Mouse (Mus musculus) midbrain, embryonic 13.5 days (tissue): ENCODE results near the gene Acot5. TPM values are rescaled to one million over a fixed set of nuclear protein-coding genes. Genes with fewer than 3 reads are reported as not detected.
"Not testable (repeated sequence)": the region's sequence is repeated elsewhere in the genome, so short reads cannot be mapped to it uniquely, and the experiment has no call there.

ENCODE experiments used
- ATAC-seq: fragments of 200-750 bp; cut with Nextera tagmentation; 2 replicates; pipeline ENCODE4 v1.8.0; 2017; ENCODE audit warnings: mild to moderate bottlenecking, moderate TSS enrichment, moderate library complexity
- H3K27ac ChIP-seq: fragments of 300-500 bp; sonication (generic); 2 replicates; pipeline ENCODE4 v1.5.1; 2015; ENCODE audit warnings: inconsistent platforms, mild to moderate bottlenecking, moderate library complexity
- H3K27me3 ChIP-seq: fragments of 300-500 bp; sonication (generic); 2 replicates; pipeline ENCODE4 v1.6.1; 2015; ENCODE audit warnings: mild to moderate bottlenecking, inconsistent platforms
- H3K36me3 ChIP-seq: fragments of 300-500 bp; sonication (generic); 2 replicates; pipeline ENCODE4 v1.6.1; 2015; ENCODE audit warnings: mild to moderate bottlenecking, inconsistent platforms
- H3K4me1 ChIP-seq: fragments of 300-500 bp; sonication (generic); replicated peaks from 2 replicates; pipeline ENCODE4 v1.6.1; 2015; ENCODE audit warnings: inconsistent platforms
- H3K4me2 ChIP-seq: fragments of 300-500 bp; sonication (generic); replicated peaks from 2 replicates; pipeline ENCODE4 v1.6.1; 2015; ENCODE audit warnings: moderate library complexity, mild to moderate bottlenecking, inconsistent platforms
- H3K4me3 ChIP-seq: fragments of 300-500 bp; sonication (generic); replicated peaks from 2 replicates; pipeline ENCODE4 v1.5.1; 2015; ENCODE audit warnings: mild to moderate bottlenecking, inconsistent platforms
- H3K9ac ChIP-seq: fragments of 300-500 bp; sonication (generic); replicated peaks from 2 replicates; pipeline ENCODE4 v1.6.1; 2015; ENCODE audit warnings: mild to moderate bottlenecking, inconsistent platforms
- H3K9me3 ChIP-seq: fragments of 300-500 bp; sonication (generic); 2 replicates; pipeline ENCODE4 v1.6.1; 2016; ENCODE audit warnings: mild to moderate bottlenecking, inconsistent platforms
- WGBS: fragments of 180-500 bp; shearing (Covaris S2); methylation state at CpG from one replicate; pipeline ENCODE4 v1.1.7; 2015; 5-methylcytosine and 5-hydroxymethylcytosine counted together
- polyA plus RNA-seq: library from polyadenylated mRNA; unstranded; fragments of >200 nt; fragmentation: Nextera tagmentation; extraction: Ambion mirVana; gene quantifications from 2 replicates; pipeline ENCODE4 v1.2.1, GENCODE M21; 2015

Gene Acot5
- polyA plus RNA-seq, 1 experiment from 2014 or later, result not detected

DNA sequence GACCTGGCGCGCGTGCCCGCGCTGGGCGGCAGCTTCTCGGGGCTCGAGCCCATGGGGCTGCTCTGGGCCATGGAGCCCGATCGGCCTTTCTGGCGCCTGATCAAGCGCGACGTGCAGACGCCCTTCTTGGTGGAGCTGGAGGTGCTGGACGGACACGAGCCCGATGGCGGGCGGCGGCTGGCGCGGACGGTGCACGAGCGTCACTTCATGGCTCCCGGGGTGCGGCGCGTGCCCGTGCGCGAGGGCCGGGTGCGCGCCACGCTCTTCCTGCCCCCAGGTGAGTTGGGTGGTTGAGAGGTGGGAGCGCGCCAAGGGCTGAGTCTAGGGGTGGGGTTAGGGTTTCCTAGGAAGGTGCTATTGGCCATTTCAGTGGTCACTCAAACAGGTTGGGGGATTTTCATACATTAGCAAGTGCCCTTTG lies 30.4 kb upstream of the Acot5 start, which contains the start of gene Gm49366:
TSS of gene Gm49366 (plus strand) at position 245 of the 421 bp plus-strand sequence.
- not testable (repeated sequence) for H3K4me1 ChIP-seq, H3K27me3 ChIP-seq, H3K36me3 ChIP-seq, H3K27ac ChIP-seq
- 4% methylated on average over 38 of the region's 39 CpGs for WGBS
- H3K4me2 ChIP-seq, result peak within 1 kb of the TSS; percentile 60
- H3K9ac ChIP-seq, result peak within 1 kb of the TSS; percentile 52
- ATAC-seq, result 0 out of 2 replicates have a peak, but pooled peaks have one; percentile 48
- peak within 1 kb of the TSS; percentile 44 for H3K4me3 ChIP-seq
- 0 out of 2 replicates have a peak, but pooled peaks cover 17% of the 10 kb centered on the region for H3K9me3 ChIP-seq

DNA sequence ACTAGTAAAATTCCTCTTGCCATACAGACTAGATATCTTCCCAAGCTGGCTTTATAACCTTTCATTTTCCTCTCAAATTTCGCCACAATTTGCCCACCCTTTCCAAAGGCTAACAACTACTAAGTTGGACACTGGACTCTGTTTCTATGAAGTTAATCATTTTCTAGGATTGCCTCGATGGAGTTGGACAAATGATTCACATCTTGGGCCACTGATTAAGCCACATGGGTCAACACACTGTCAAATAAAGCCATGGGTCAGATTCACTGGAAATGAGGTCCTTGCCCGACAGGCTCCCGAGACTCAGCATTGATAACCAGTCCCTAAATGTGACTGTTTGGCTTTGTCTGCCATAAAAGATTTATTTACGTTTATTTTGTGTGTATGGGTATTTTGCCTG lies 26.9 kb upstream of the Acot5 start:
- Histone ChIP-seq H3K4me1 (no peaks in the 10 kb centered on the region; the same call in 1 of the 2 replicates), H3K9ac (no peak overlapping the region), H3K4me2 (no peak overlapping the region), H3K27me3 (peaks cover 6% of the 10 kb centered on the region; the same call in 1 of the 2 replicates), H3K36me3 (no peaks in the 10 kb centered on the region), H3K27ac (no peak overlapping the region), H3K9me3 (0 out of 2 replicates have a peak, but pooled peaks cover 17% of the 10 kb centered on the region), H3K4me3 (no peak overlapping the region)
- no peak for ATAC-seq
- WGBS, result 91% methylated on average over 5 of the region's 5 CpGs

GRCm38 (mm10) chr12:84044045-84044444 lies 25.1 kb upstream of the Acot5 start:
- no peak overlapping the region for H3K4me2 ChIP-seq
- H3K9ac ChIP-seq, result no peak overlapping the region
- H3K9me3 ChIP-seq, result peaks cover 21% of the 10 kb centered on the region; the same call in 1 of the 2 replicates
- H3K27ac ChIP-seq, result no peak overlapping the region
- H3K36me3 ChIP-seq, result no peaks in the 10 kb centered on the region
- no peaks in the 10 kb centered on the region for H3K27me3 ChIP-seq
- no peak for ATAC-seq
- no peaks in the 10 kb centered on the region for H3K4me1 ChIP-seq
- H3K4me3 ChIP-seq, result no peak overlapping the region
- WGBS, result 67% methylated on average over 2 of the region's 2 CpGs

DNA sequence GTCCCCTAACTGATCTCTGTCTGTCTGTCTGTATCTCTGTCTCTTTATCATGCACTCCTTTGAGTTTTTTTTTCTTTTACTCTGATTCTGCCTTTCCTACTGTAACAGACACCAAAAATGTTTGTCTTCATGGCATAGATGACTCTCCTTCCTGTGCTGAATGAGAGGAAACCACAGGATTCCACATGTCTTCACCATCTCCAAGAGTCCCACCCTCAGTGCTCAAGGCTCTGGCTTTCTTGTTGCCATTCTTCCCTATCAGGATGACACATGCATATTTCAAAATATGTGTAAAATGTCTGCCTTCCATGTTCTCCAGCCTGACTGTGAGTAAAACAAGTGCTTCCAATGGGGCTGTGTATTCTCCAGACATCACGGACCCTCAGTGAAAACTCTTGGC lies 22.2 kb upstream of the Acot5 start:
- 97% methylated on average over 1 of the region's 1 CpGs for WGBS
- H3K36me3 ChIP-seq, result no peaks in the 10 kb centered on the region
- H3K9ac ChIP-seq, result no peak overlapping the region
- H3K27me3 ChIP-seq, result peaks cover 2% of the 10 kb centered on the region
- no peak overlapping the region for H3K4me3 ChIP-seq
- H3K4me2 ChIP-seq, result no peak overlapping the region
- ATAC-seq, result no peak
- H3K4me1 ChIP-seq, result no peaks in the 10 kb centered on the region
- H3K27ac ChIP-seq, result no peak overlapping the region
- peaks cover 6% of the 10 kb centered on the region; the same call in 1 of the 2 replicates for H3K9me3 ChIP-seq

DNA sequence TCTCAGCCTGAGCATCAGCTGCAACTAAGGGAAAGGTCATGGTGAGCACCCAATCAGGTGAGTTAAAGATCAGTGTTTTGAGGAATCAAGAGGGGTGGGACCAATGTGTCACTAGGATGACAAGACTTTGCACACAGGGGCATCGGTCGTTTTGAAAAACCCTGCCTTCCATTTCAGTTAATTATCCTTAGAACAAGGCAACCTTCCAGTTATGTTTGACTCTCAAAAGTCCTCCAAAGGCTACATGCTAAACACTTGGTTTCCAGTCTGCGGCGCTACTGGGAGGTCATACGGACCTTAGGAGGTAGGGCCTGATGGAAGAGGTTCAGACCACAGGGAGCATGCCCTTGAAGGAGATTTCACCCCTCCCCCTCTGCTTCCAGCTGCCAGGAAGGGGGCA lies 18.4 kb upstream of the Acot5 start:
- H3K4me1 ChIP-seq, H3K27ac ChIP-seq, H3K9me3 ChIP-seq, ATAC-seq, H3K36me3 ChIP-seq, H3K4me3 ChIP-seq, H3K4me2 ChIP-seq, H3K9ac ChIP-seq: not testable (repeated sequence)
- WGBS, result 85% methylated on average over 5 of the region's 5 CpGs
- peaks cover 26% of the 10 kb centered on the region for H3K27me3 ChIP-seq

- no peak for ATAC-seq
- H3K27ac ChIP-seq, result no peak within 1 kb of the TSS
- H3K4me1 ChIP-seq, result peaks cover 6% of the 10 kb centered on the region
- peaks cover 26% of the 10 kb centered on the region for H3K27me3 ChIP-seq
- peaks cover 6% of the 10 kb centered on the region; the same call in 1 of the 2 replicates for H3K9me3 ChIP-seq
- peak within 1 kb of the TSS; percentile 47 for H3K4me3 ChIP-seq
- no peaks in the 10 kb centered on the region for H3K36me3 ChIP-seq
- 0 out of 2 replicates have a peak within 1 kb of the TSS, but pooled peaks have one; percentile 60 for H3K9ac ChIP-seq
- 75% methylated on average over 5 of the region's 5 CpGs for WGBS
- peak within 1 kb of the TSS; percentile 77 for H3K4me2 ChIP-seq
These were observed 17.1 kb upstream of the Acot5 start, which contains the start of gene Acot3 for GRCm38 (mm10) chr12:84051937-84052474. Acot3 (plus strand) TSS chr12:84052144.

GRCm38 (mm10) chr12:84052609-84053008 lies 16.5 kb upstream of the Acot5 start:
- WGBS, result 90% methylated on average over 7 of the region's 7 CpGs
- Histone ChIP-seq H3K9me3 (peaks cover 6% of the 10 kb centered on the region; the same call in 1 of the 2 replicates), H3K4me3 (peak overlapping the region; percentile 47; the same call in 1 of the 2 replicates), H3K36me3 (no peaks in the 10 kb centered on the region), H3K27me3 (peaks cover 26% of the 10 kb centered on the region), H3K27ac (no peak overlapping the region), H3K4me1 (peaks cover 6% of the 10 kb centered on the region), H3K9ac (no peak overlapping the region), H3K4me2 (peak overlapping the region; percentile 77)
- ATAC-seq, result no peak

DNA sequence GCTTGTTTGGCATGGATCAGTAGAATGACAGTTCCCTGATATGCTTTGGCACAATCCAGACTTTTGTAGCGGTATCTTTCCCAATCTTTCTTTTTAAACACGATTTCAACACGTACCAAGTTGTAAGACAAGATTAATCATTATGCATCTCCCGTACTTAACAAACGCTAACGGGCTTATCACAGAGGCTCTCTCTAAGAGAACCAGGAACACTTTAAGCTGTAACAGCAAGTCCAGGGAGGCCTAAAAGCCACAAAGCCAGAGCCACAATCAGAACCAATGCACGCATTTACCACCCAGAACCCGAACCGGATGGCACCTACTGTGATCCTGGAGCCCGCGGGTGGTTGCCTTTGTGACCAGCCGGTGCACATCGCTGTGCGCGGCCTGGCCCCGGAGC lies 16.0 kb upstream of the Acot5 start:
- H3K9me3 ChIP-seq, result peaks cover 4% of the 10 kb centered on the region; the same call in 1 of the 2 replicates
- no peaks in the 10 kb centered on the region for H3K36me3 ChIP-seq
- peaks cover 6% of the 10 kb centered on the region for H3K4me1 ChIP-seq
- H3K4me2 ChIP-seq, result peak overlapping the region; percentile 77
- H3K27me3 ChIP-seq, result peaks cover 26% of the 10 kb centered on the region
- no peak overlapping the region for H3K27ac ChIP-seq
- peak overlapping the region; percentile 47 for H3K4me3 ChIP-seq
- H3K9ac ChIP-seq, result peak overlapping the region; percentile 60
- 9% methylated on average over 16 of the region's 16 CpGs for WGBS
- ATAC-seq, result no peak

- Histone ChIP-seq H3K27me3 (peaks cover 26% of the 10 kb centered on the region), H3K4me1 (peaks cover 6% of the 10 kb centered on the region), H3K36me3 (no peaks in the 10 kb centered on the region), H3K4me3 (peak overlapping the region; percentile 47), H3K9ac (peak overlapping the region; percentile 60), H3K27ac (no peak overlapping the region), H3K4me2 (peak overlapping the region; percentile 77), H3K9me3 (no peaks in the 10 kb centered on the region)
- ATAC-seq, result 0 out of 2 replicates have a peak, but pooled peaks have one; percentile 17
- WGBS, result 4% methylated on average over 41 of the region's 46 CpGs
These were observed 15.3 kb upstream of the Acot5 start for GRCm38 (mm10) chr12:84053679-84054391.

GRCm38 (mm10) chr12:84060946-84061345 lies 8.2 kb upstream of the Acot5 start:
- 32% methylated on average over 2 of the region's 2 CpGs for WGBS
- H3K9me3 ChIP-seq, result no peaks in the 10 kb centered on the region
- H3K27me3 ChIP-seq, result no peaks in the 10 kb centered on the region
- H3K4me2 ChIP-seq, result no peak overlapping the region
- no peak overlapping the region for H3K4me3 ChIP-seq
- ATAC-seq, result no peak
- H3K27ac ChIP-seq, result no peak overlapping the region
- no peaks in the 10 kb centered on the region for H3K4me1 ChIP-seq
- H3K9ac ChIP-seq, result no peak overlapping the region
- H3K36me3 ChIP-seq, result no peaks in the 10 kb centered on the region

DNA sequence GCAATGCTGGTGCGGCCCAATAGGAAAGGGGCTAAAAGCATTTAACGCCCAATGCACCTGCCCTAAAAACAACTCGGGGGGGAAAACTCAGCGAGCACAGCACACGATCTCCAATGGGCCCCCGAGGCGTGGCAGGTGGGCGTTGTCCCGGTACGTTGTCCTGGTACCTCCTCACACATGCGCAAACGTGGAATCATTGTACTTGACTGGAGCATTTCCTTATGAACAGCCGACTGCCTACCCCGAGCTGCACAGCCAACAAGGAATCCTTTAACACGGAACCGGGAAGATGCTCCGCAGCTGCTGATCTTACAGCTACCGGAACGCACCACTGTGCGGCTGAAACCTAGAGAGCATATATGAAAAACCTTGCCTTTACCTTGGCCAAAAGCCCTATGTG lies 6.8 kb upstream of the Acot5 start:
- WGBS, result 91% methylated on average over 20 of the region's 20 CpGs
- Histone ChIP-seq H3K4me2 (no peak overlapping the region), H3K27me3 (no peaks in the 10 kb centered on the region), H3K4me3 (no peak overlapping the region), H3K27ac (no peak overlapping the region), H3K9me3 (no peaks in the 10 kb centered on the region), H3K36me3 (no peaks in the 10 kb centered on the region), H3K4me1 (no peaks in the 10 kb centered on the region), H3K9ac (no peak overlapping the region)
- ATAC-seq, result no peak

- no peak overlapping the region for H3K27ac ChIP-seq
- no peak for ATAC-seq
- peaks cover 5% of the 10 kb centered on the region for H3K27me3 ChIP-seq
- H3K4me3 ChIP-seq, result no peak overlapping the region
- no peak overlapping the region for H3K9ac ChIP-seq
- no peaks in the 10 kb centered on the region for H3K9me3 ChIP-seq
- 76% methylated on average over 5 of the region's 5 CpGs for WGBS
- H3K4me2 ChIP-seq, result no peak overlapping the region
- no peaks in the 10 kb centered on the region for H3K36me3 ChIP-seq
- H3K4me1 ChIP-seq, result no peaks in the 10 kb centered on the region
These were observed 5.9 kb upstream of the Acot5 start for GRCm38 (mm10) chr12:84063228-84063627.
